Mouse (Mus musculus) right cerebral cortex, postnatal 4 days (tissue): ENCODE measurements around the gene Kcnj1.

ENCODE experiments used
- DNase-seq: peaks from one replicate; pipeline ENCODE4 v3.0.0-alpha.2; 2022

The Kcnj1 gene

DNA sequence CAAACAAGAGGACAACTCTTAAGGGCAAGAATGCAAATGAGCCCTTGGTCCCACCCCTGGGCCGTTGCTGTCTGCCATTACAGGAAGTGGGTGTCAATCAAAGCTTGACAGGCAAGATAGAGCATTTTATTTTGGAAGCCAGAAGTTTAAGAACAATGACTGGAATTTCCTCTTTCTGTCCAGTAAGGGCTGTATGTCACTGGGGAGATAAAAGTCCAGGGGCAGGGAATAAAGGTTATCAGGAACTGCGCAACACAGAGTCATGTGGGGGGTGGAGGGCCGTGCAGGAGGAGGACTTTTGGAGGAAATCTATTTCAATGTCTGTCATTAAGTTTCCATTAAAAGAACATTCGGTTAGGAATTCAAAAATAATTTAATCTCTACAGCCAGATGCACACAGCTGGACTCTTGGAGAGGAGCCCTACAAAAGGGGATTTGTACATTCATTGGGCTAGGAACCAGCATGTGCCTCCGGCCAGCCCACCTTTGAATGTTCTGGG lies 28.4 kb downstream of the Kcnj1 start:
- DNase-seq, result no peak

DNA sequence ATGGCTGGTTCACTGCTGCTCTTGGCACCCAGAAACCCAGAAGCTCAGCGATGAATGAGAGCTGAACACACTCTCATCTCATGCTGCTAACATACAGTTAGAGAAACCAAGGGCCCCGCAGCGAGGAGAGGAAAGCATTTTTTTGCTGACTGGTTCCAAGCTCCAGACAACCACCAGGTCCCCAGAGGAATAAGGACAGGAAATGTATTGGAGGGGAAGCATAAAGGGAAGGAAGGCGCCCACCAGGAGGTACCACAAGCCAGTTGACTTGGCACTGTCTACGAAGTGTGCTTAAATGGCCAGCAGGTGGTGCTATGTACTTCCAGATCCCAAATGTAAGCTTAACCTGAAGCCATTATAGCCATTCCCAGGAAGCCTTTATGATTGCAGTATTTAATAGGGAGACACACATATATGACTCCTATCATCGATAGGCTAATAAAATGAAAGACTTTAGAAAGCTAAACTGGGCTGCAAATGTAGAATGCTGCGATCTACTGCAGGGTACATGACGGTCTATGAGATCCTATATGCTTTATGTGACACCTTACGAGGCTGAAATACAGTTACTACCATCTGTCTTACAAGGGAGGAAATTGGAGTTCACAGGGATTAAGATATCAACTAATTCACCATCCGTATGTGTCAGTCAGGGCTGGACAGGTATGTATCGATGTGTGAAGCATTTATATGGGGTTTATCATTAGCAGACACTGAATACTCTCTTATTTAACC lies 33.1 kb downstream of the Kcnj1 start:
- DNase-seq, result peak; percentile 64

- DNase-seq, result no peak
Observed at GRCm38 (mm10) chr9:32408730-32409059, 36.4 kb downstream of the Kcnj1 start.

DNA sequence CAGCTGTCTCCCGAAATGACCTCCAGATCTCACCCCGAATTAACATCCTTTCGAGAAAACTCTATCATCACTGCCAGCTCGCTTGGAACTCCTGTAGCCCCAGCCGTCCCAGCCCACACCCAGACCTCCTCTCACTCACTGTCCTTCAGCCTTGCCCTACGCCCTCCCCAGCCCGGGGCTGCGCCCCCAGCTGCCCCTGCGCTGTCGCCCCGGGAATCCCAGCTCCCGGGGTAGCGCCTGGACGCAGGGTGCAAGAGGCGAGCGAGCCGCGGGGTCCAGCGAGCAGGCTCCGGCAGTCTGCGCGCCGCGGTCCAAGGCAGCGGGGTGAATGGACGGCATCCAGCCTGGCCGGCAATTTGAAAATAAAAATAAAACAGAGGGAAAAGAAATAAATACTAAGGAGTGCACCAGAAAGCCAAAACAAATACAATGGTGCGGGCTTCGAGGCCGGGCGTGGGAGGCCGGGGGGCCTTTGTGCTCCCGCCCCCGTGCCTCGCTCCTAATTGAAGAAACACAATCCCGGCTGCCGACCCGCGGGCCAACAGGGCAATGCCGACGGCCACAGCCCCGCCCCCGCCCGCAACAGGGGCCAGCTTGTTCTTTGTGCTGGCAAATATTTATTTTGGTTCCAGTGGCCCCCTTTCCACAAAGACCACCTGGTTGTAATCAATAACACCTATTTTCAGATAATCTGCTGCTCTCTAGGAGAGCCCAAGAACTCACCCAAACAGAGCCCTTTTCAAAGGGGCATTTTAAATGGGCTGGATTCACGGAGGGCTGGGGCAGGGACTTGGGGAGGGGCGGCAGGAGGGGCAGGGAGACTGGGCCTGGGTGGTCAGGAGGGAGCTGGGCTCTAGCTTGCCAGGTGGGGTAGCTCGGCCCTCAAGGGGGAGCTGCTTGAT lies 37.0 kb downstream of the Kcnj1 start:
- DNase-seq, result peak; percentile 16

GRCm38 (mm10) chr9:32410671-32411070 lies 38.4 kb downstream of the Kcnj1 start:
- no peak for DNase-seq

GRCm38 (mm10) chr9:32411507-32411906 lies 39.2 kb downstream of the Kcnj1 start:
- no peak for DNase-seq

DNA sequence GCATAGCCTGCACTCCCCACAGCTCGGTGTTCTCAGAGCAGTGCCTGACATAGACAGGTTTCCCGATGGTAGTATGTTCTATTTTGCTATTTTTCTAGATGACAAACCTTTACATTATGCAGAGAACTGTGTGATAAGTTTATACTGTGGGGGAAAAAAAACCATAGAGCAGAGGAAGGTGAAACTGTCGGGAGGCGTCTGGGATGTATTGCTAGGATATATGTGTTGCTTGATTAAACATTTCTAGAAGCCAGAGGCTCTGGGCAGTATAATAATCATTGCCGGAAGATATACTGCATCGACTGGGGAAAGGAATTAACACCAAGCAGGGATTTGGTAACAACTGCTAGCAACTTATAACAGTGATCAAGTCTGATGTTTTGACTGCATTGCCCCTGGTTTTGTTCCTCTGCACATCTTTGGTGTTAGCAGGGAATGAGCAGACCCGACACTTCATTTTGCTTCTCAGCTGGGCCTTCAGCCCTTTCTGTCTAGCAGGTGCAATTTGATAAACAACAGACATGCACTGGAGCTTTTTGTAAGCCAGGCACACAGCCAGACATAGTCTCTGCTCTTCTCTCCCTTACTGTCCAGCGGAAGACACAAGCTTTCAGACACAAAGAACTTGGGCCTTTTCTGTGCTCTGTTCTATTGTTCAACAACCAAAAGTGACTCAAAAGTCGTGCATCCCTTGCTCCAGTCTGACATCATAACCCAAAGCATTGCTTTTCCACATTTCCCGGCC lies 40.7 kb downstream of the Kcnj1 start:
- DNase-seq, result no peak

DNA sequence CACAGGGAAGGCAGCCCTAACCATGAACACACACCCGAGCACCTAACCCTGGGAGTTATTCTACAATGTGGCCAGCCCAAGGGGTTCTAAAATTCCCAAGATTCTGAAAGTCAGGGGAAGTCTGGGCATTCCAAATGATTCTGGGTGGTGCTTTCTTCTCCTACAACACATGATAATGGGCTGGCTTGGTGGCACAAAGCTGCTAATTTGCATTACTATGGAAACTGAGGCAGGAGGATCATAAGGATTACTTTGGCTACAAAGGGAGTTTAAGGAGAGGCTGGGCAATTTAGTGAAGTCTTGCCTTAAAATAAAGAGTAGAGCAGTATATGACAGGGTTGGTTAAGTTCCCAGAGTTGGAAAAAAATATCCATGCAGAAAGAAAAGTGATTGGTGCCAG lies 42.7 kb downstream of the Kcnj1 start:
- DNase-seq, result no peak

- no peak for DNase-seq
Observed at GRCm38 (mm10) chr9:32415952-32416351, 43.7 kb downstream of the Kcnj1 start.

DNA sequence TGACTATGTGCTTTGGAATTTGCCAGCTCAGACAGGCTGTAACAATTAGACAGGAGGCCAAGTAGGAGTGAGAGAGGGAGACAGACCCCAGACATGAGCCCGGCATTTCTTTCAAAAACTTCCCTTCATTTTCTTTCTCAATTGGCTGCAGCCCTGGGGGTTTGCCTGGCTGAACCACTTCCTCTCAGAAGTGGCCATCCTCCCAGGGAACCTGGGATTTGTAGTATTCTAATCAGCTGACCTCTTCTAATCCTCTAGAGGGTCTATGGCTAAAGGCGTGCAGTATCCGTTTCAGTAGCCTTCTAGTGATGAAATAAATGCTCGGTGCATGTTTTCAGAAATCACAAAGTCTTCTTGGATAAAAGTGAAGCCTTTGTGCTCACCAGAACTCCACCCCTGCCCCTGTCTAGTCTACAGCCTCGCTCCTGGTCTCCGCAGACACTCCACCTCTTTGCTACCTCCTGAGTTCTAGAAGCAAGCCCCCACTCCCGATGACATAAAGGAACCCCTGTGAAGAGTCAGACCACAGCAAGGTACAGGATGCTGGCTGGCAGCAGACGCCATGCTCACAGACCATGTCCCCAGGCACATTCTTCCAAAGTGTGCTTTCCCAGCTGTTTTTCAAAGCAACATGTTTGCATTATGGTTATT lies 45.3 kb downstream of the Kcnj1 start:
- DNase-seq, result no peak

- DNase-seq, result no peak
Observed at GRCm38 (mm10) chr9:32420711-32421110, 48.4 kb downstream of the Kcnj1 start.

GRCm38 (mm10) chr9:32425321-32425720 lies 53.0 kb downstream of the Kcnj1 start:
- DNase-seq, result no peak

- DNase-seq, result no peak
Observed at GRCm38 (mm10) chr9:32431061-32431460, 58.8 kb downstream of the Kcnj1 start.

GRCm38 (mm10) chr9:32434241-32435213 lies 62.2 kb downstream of the Kcnj1 start:
- DNase-seq, result no peak

- DNase-seq, result no peak
Observed at GRCm38 (mm10) chr9:32443115-32443514, 70.8 kb downstream of the Kcnj1 start.

GRCm38 (mm10) chr9:32443817-32444216 lies 71.5 kb downstream of the Kcnj1 start:
- DNase-seq, result no peak

- no peak for DNase-seq
Observed at GRCm38 (mm10) chr9:32444453-32445201, 72.3 kb downstream of the Kcnj1 start.

DNA sequence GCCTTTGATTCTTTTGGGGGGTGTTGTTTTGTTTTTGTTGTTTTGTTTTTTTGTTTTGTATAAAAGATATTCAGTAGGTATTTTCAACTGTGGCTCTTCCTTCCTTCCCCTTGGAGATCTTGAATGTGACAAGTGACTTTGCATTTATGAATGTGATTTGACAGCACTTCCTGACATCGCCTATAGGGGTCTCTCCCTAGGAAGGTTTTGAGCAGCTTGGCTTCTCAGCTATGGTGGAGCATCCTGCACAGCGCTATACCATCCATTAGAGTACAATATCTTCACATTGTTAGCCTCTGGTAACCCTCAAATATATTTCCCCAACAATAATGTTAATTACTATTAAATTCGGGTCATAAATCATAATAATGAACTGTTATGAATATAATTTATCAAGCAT lies 73.5 kb downstream of the Kcnj1 start:
- no peak for DNase-seq

- DNase-seq, result no peak
Observed at GRCm38 (mm10) chr9:32448766-32449165, 76.5 kb downstream of the Kcnj1 start.
